Mouse (Mus musculus): ENCODE results near the gene Cd79a.
"Not testable (repeated sequence)": the region's sequence is repeated elsewhere in the genome, so short reads cannot be mapped to it uniquely, and the experiment has no call there.

Gene Cd79a

DNA sequence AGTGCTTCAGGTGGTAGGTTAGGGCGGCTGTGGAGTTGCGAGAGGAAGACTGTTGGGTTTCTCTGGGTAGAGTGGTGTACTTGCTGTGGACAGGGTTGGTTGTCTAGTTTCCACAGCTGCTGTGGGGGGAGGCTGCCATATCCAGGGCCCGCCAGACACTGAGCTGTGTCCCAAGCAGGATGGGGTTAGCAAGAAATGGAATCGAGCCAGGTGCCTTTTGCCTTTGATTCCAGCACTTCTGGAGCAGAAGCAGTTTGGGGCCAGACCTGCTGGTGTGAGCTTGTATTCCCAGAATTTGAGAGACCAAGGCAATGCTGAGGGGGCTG, 10.9 kb upstream of the Cd79a start:
- peak; percentile 91 for DNase-seq

DNA sequence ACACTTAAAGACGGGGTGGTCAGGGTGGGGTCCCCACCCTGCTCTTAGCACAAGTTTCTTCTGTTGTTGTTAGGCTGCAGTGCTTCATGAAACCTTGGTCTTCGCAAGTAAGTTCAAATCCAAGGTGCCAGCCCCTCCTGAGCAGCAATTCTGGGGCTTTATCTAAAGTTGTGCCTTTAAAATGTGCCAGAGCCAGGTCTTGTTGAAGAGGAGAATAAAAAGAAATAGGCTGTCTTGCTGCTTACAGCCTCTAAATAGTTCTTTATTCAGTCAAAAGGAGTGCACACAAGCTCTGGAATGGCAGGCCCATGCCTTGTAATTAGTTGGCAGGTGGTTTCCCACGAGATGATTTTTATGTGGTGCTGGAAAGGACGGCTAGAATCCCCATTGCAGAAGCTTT, 10.1 kb upstream of the Cd79a start:
- DNase-seq = peak; percentile 64

DNA sequence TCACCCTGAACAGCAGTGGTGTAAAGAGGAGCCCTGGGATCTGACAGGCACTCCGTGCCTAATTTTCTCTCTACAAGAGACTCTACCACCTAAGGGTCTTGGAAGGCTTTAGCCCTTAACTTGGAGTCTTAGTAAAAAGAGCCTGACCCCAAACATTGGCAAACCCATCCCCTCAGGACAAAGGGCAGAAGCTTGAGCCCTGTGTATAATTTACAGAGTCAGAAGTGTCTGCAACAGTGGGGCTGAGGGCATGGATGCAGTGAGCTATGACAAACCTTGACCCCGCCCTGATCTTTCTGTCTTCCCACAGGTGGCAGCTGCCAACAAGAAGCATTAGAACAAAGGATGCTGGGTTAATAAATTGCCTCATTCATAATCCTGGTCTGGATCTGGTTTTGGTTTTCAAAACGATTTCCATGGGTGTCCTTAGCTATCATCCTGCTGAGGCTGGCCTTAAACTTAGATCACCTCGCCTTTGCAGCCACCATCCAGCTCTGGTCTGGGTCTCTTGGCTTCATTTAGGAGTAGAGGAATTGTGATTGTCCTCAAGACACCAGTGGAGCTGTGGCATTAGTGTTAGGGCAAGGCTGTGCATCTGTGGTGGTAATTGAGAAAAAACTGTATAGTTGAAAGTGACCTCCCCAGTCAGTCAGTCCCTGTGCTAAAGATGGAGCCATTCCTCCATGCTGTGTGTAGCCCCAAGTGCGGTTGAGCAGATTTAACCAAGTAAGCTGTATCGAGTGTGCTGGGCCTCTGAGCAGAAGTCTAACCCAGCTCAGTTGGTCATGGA, 7.6 kb upstream of the Cd79a start:
- peak; percentile 79 for DNase-seq

DNA sequence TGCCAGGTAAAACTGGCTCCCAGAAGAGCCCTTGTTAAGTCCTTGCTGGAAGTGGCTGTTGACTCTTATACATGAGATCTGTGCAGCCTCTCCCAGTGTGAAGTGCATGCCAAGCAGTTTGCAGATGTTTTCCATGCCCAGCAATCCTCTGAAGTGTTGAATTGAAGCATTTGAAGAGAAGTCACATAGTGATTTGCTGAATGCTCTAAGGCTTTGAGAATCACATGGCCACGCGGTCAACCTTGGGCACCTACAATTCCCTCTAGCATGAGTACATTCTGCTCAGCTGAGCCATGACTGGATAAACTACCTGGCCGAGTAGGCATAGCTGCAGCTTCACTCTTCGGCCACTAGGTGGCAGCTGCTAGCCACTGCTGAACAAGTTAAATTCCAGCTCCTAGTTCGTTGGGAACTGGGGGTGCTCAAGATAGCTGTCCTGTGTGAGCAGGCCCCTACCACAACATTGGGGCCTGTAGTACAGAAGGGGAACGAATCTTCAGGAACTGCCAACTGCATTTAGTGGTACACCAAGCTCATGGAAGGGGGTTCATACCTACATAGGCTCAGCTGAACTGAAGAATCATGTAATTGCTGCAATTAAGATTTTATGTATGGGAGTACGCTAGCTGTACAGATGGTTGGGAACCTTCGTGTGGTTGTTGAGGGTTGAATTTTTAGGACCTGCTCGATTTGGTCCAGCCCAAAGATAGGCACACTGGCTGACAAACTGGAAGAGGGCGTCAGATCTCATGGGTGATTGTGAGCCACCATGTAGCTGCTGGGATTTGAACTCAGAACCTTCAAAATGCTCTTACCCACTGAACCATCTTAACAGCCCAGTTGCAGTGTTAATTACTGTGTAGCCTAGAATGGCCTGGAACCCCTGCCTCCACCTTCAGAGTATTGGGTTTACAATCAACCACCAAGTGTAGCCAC, 6.6 kb upstream of the Cd79a start:
- DNase-seq = peak; percentile 94

DNA sequence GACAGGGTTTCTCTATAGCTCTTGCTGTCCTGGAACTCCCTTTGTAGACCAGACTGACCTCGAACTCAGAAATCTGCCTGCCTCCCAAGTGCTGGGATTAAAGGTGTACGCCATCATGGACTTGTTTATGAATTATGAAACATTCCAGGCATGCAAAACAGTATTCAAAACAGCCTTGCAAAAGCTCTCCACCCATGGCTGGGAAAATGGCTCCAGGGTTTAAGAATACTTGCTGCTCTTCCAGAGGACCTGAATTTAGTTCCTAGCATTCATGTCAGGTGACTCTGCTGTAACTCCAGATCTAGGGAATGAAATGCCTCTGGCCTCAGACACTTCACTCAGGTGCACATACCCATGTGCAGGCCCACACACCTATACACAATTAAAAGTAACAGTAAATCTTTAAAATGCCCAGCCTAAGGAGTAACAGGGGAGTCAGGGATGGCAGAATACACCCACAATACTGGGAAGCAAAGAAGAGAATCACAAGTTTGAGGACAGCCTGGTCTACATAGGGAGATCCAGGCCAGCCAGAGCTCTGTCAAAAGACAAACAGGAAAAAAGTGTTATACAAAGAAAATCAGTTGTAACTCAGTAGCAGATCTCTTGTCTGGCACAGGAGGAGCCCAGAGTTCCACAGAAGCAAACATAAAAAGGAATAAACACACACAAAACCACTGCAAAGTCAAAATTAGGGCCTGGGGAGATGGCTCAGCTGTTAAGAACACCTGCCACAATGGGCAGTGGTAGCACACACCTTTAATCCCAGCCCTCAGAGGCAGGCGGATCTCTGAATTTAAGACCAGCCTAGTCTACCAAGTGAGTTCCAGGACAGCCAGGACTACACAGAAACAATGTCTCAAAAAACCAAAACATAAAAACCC, 5.7 kb upstream of the Cd79a start:
- peak; percentile 75 for DNase-seq

DNA sequence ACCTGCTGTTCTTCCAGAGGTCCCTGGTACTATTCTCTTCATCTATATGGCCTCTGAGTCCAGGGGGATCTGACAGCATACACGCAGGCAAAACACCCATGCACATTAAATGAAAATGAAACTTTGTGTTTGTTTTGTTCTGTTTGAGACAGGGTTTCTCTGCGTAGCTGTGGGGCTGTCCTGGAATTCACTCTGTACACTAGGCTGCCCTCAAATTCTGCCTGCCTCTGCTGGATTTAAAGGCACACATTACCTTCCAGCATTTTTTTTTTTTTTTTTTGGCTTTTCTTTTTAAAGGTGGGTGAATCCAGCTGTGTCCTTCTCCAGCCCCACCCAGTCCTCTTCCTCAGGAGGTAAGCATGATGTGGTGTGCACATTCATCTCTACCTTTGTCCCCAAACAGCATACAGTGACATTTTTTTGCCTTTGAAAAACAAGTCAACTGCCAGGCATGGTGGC, 5.0 kb upstream of the Cd79a start:
- DNase-seq = peak; percentile 82

DNA sequence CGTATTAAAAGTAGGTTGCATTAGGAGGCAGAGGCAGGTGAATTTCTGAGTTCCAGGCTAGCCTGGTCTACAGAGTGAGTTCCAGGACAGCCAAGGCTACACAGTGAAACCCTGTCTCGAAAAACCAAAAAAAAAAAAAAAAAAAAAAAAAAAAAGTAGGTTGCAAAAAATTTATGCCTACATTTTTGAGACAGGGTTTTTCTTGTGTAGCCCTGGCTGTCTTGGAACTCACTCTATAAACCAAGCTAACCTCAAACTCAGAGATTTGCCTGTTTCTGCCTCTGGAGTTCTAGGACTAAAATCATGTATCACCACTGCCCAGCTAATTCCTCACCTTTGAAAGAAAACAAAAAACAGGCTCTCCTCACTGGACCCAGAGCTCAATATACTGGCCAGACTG, 1.4 kb upstream of the Cd79a start:
- DNase-seq = not testable (repeated sequence)

DNA sequence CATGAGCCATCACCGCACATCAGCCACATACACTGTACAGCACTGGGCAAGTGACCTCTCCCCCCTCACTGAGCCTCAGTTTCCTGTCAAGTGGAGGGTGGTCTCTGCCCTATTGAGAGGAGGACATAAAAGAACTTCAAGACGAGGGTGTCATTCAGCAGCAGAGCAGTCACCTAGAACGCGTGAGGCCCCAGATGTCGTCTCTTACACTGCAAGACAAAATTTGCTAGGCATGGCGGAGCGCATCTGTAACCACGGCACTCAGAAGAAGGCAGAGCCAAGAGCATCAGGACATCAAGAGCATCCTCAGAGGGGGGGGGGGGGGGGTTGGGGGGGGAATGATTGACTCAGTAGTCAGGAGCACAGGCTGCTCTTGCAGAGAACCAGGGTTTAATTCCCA, 912 bp upstream of the Cd79a start:
- DNase-seq = peak; percentile 63

DNA sequence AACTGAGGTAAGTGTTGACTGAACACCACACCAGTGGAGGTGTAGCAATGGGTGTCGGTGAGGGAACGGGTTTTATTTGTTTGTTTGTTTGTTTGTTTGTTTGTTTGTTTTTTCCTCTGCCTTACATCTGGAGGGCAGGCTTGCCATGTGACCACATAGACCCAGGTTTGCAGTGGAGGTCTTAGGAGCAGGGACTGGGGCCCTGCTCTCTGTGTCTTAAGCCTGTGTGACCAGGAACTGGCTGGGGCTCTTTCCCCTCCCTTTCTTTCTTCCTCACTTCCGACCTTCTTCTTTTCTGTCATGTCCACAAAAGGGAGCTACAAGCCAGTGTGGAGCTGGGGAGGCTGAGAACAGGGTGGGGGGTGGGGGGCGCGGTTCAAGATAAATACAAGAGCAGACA, 778 bp downstream of the Cd79a start:
- no peak for DNase-seq

DNA sequence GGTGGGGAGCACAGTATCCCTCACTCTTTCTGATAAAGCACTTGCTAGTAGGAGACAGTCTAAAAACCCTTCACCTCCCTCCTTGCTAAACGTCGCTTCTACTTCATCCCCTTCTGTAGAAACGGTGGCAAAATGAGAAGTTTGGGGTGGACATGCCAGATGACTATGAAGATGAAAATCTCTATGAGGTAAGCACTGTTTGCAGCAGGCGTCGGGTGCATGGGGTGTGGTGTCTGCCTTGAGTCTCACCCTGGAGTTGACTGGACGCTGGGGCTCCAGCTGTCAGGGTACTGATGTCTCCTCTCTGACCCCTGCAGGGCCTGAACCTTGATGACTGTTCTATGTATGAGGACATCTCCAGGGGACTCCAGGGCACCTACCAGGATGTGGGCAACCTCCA, 3.9 kb downstream of the Cd79a start:
- no peak for DNase-seq

DNA sequence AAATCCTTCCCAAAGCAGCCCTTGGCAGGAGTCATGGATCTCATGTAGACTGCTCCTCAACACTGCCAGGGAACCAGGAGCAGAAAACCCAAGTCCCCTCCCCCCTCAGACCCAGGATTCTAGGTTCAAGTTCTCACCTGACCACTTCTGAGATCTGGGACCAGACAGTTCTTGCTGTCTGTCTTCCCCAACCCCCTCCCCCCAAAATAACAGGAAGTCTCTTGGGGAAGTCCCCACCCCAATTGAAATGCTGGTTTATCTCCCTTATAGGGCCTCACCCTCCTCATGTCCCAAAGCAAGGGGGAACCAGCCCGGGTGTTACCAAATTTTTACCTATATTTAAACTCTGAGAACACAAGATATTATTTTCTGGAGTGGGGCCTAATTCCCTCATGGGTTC, 4.7 kb downstream of the Cd79a start:
- peak; percentile 95 for DNase-seq

DNA sequence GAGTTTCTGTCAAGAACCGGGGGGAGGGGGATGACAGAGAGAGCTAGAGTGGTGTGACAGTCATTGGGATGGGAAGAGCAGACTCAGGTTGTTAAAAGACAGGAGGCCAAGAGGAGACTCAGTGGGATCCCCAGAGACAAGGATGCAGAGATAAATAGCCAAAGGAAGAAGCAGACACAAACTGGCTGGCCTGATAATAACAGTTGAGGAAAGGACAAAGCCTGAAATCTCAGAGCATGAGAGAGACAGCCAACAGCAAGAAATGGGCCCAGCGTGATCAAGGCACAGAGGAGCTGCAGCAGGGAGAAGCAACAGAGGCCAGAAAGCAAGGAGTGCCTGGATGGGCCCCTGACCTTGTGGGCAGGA, 5.1 kb downstream of the Cd79a start:
- DNase-seq = no peak

DNA sequence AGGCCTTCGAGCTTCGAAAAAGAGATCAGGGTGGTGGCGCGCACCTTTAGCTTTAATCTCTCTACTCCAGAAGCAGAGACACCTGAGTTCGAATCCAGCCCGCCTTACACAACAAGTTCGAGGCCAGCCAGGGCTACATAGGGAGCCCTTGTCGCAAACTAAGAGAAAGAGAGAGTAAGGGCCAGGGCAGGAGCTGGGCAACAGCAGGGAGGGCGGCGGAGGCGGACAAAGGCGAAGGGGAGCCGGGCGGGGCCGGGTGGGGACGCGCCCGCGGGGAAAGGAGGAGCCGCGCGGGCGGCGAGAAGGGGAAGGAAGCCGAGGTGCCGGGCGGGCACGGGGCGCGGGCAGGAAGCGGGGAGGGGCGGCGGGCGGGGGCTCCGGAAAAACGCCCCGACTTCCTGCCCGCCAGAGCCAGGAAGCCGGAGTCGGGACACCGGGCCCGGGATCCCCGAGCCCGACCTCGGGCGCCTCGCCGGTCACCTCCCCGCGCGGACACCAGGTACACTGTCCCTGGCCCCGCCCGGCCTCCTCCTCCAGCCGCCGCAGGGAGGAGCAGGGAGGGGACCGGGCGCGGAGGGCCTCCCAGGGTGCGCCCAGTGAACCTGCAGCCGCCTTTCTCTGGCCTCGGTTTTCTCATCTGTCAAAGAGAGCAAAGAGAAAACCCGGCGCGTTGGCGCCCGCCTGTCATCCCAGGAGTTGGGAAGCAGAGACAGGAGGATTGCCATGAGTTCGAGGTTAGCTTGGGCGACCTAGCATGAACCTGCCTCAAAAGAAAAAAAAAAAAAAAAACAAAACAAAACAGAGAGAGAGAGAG, 5.7 kb downstream of the Cd79a start, which contains the start of gene Arhgef1:
TSS of gene Arhgef1 (plus strand) at position 283 of the 814 bp plus-strand sequence.
- peak; percentile 98 for DNase-seq

DNA sequence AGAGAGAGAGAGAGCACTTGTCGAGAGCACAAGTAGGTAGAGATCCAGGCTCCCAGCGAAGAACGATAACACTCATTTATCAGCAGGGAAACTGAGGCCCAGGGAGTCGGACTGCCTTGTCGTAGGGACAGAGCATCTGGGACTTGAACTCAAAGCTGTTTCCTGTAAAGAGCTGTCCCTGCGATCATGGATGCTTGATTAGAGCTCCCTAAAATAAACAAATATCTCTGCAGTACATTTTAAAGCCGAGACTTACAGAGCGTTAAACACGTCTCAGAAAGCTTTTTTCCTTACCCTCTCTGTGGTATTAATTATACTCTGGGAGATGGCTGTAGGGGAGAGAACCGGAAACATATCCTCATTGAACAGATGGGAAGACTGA, 6.3 kb downstream of the Cd79a start:
- DNase-seq = no peak

DNA sequence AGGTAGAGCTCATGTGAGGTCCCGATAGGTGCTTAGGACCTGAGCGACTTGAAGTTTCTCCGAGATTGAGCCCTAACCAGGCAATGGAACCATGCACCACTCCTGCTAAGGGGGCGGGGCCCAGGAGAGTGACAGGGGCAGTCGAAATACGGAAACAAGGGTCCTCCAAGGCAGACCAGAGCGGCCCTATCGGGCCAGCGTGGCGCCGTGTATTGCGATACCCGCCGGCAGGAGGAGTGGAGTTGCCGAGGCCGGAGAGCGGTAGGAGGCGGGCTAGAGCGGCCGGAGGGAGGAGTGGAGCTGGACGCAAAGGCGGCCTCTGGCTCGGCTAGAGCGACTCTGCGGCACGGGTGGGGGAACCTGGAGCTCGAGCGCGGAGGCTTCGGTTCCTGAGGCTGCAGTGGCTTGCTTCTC, 6.9 kb downstream of the Cd79a start:
- DNase-seq = peak; percentile 100

DNA sequence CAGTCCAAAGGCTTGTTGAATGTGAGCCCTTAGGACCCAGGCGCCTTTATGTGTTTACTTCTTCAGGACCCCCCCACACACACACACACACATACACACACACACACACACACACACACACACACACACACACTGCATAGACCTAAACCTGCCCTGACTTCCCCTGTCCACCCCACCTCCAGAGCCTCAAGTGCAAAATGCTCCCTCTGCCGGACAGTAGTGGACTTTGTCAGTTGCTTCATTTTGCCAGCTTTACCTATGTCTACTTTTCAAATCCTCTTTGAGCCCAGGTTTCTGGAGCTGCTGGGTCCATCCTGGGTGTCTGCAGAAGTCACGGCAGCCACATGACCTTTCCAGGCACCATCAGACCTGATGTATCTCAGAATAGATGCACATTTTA, 7.8 kb downstream of the Cd79a start:
- DNase-seq = peak; percentile 94

DNA sequence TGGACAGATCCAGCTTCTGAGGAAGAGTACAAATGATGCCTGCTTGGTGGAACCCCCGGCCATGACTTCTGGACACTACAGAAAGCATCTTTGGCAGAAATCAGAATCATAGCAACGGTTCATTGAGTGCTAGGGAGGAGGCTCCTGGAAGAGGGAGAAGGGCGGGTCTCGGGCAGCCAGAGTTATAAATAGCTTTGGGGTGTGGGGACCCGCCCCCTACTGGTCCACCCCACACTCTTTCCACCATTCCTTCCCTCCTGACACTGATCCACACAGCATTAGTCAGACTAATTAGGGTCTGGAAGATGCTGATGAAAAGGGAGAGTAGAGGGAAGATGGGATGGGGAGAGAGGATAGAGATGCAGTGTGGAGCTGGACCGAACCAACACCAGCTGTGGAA, 9.4 kb downstream of the Cd79a start:
- DNase-seq = no peak

DNA sequence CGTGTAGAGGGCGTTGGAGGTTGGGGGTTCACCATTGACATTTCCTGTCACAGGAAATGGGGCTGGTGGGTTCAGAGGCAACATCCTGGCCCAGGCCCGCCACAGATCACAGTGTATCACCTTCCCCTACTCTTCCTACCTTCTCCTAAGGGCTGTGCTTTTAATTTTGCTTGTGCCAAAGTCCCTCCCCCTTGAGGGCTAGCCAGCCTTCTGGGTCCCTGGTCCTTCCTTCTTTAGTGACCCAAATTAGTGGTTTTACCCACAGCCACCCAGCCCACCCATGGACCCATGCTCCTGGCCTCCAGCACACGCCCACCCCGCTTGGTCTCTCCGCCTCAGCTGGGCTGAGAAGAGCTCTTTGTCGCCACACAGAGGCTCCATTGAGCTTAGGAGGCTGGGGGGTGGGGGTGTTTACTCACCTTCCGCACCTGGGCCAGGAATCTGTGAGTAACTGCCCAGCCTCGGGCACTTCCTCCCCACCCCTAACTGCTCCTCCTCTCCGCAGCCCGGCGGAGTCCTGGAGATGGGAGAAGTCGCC, 10.1 kb downstream of the Cd79a start:
- peak; percentile 93 for DNase-seq

DNA sequence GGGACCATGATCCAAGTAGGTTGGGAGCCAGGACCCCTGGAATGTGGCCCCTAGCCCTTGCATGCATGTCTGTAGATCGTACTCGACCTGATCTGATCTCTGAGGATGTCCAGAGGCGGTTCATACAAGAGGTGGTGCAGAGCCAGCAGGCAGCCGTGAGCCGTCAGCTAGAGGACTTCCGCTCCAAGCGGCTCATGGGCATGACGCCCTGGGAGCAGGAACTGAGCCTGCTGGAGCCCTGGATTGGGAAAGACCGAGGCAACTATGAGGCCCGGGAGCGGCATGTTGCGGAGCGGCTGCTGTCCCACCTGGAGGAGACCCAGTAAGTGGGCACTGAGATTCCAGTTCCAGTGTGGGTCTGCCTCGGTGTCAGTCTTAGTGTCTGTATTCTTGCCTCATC, 15.3 kb downstream of the Cd79a start:
- DNase-seq = no peak

DNA sequence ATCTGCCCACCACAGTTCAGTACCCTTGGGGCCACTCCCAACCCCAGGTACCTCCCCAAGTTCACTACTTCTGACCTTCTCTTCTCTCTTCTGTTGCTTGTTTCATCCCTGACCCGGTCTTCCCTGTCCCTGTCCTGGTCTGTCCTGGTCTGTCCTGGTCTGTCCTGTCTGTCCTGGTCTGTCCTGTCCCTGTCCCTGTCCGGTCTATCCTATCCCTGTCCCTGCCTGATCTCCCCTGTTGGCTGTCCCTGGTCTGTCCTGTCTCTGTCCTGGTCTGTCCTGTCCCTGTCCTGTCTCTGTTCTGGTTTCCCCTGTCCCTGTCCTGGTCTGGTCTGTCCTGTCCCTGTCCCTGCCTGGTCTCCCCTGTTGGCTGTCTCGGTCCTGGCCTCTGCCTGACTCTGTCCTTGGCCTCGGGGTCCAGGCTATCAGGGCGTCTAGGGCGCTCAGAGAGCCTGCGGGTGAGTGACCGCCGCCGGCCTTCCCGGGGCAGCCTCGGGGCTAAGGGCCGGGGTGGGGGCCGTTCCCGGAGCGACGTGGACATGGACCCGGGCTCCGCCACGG, 21.7 kb downstream of the Cd79a start:
- no peak for DNase-seq

DNA sequence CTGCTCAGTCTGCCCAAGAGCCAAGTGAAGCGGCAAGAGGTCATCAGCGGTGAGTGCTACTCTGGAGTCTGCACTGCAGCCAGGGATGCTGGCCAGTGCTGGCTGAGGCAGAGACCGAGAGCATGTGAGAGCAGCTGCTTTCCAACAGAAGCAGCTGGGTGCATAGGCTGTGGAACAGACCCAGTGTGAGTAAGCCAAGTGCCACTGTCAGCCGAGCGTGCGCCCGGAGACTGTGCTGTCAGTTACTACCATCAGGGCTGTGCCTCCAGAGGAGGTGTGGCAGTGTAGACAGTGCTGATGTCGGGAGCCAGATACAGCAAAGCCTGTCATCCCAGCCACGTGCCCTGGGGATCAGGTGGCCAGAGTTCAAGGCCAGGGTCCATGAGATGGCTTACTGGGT, 22.5 kb downstream of the Cd79a start:
- DNase-seq = peak; percentile 98

DNA sequence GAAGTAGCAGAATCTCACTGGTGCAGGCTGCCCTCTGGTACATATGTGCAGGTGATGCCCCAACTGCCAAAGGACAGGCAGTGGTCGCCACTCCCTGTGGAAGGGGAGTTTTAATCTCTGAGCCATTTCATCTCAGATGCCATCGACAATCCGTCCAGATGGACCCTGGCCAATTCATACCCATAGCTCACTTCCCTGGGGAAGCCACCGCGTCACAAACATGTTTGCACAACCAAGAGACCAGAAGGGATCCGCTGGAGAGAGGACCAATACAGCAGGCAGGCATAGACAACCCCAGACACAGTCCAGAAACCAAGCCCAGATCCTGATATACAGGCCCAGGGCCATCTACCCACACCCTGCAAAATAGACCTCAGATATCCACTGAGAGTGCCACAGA, 33.3 kb downstream of the Cd79a start:
- no peak for DNase-seq
